Mouse (Mus musculus): Measurements from ENCODE around the gene Ppp1r15a.

Ppp1r15a gene

GRCm38 (mm10) chr7:45525809-45526473 lies at the start of gene Ppp1r15a, which contains the start of gene Plekha4:
Ppp1r15a (minus strand) TSS chr7:45526268.
Plekha4 (plus strand) TSS chr7:45526330.
- DNase-seq (ENCODE audit: low read depth, low spot score): peak; percentile 98

GRCm38 (mm10) chr7:45574472-45575379 lies 48.7 kb upstream of the Ppp1r15a start:
- DNase-seq (ENCODE audit: low read depth, low spot score): no peak

DNA sequence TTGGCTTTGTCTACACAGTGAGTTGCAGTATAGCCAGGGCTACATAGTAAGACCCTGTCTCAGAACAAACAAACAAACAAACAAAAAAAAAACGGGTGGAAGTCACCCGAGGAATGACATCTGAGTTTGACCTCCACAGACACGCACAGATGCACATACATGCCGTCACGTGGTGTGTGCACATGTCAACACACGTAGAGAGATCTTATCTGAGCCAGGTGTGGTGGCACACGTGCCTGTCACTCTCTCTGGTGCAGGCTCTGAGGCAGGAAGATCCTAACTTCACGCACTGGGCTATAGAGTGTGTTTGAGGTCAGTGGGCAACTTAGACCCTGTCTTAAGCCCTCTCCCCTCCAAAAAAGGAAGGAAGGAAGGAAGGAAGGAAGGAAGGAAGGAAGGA lies 47.9 kb upstream of the Ppp1r15a start:
- DNase-seq (ENCODE audit: low read depth, low spot score): peak; percentile 76

DNA sequence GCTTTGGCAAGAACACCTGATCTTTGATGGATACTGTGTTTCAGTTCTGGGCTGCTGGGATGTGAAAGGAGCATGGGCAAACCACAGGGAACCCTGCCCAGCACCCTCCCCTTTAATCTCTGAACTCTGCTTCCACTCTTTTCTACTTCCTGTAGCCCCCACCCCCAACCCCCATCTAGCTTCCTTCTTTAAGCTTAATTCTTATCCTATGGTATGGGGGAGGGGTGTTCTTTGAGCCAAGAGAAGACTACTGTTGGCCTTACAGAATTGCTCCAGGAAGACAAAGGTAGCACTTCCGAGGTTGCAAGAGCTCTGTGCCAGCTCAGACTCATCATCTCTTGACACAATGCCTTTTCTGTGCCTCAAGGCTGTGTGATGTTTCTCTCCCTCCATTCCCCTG lies 45.9 kb upstream of the Ppp1r15a start:
- DNase-seq (ENCODE audit: low read depth, low spot score): no peak

DNA sequence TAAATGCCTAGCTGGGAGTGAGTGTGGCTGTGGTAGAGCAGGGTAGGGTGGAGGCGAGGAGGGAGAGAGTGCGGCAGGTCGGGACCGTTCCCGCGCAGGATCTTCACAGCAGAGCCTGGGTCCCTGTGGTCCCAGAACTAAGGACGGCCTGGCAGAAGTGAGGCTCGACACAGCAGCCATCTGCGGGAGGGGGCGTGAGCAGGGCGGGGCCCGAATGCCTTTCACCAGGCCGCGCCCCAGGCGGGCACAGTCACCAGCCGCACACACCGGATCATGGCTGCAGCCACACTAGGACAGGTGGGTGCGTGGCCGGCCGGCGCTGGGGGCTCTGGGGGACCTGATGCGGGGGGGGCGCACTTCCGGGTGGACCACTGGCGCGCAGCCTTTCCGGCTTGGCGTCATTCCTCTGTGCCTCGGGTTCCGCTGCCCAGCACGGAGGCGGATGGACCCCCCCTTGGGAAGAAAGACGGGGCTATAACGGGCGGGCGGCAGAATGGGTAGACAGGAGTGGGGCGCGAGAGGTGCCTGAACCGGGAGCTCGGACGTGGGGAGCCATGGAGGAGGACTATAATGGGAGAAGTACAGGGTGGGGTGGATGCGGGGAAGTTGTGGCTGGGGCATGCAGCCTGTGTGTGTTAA lies 44.2 kb upstream of the Ppp1r15a start, which contains the start of gene Bcat2:
TSS of gene Bcat2 (plus strand) at position 51 of the 639 bp plus-strand sequence.
- peak; percentile 86 for DNase-seq (ENCODE audit: low read depth, low spot score)

GRCm38 (mm10) chr7:45568601-45569473 lies 42.8 kb upstream of the Ppp1r15a start:
- no peak for DNase-seq (ENCODE audit: low read depth, low spot score)

DNA sequence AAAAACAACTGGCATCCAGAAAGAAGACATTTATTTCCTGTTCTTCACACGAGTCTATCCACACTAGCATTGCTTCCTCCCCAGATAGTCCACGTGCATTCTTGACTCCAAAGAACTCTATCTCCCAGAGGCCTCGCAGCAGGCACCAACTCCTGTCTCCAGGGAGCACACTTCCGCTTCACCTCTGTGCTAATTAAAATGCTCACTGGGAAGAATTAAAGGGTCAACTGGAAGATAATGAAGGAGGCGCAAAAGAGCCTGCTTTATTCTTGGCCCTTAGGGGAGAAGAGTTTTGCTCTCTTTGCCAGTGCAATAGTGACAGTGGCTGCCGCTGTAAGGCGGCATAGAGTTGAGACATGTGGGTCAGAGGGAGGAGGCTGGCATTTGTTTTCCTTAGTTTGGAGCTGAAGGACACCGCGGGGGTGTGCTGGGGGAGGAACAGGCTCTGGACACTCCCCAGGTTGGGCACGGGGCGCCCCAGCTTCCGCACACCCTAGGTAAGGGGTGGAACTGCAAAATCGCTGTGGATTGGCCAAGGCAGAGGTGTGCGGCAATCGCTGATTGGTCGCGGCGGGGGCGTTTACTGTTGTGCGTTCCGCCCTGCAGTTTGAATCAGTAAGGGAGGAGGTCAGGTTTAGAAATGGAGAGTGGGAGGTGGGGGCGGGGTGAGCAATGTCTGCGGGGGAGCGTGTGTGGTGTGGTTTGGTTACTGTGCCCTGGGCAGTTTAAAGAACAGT lies 41.9 kb upstream of the Ppp1r15a start:
- peak; percentile 94 for DNase-seq (ENCODE audit: low read depth, low spot score)

DNA sequence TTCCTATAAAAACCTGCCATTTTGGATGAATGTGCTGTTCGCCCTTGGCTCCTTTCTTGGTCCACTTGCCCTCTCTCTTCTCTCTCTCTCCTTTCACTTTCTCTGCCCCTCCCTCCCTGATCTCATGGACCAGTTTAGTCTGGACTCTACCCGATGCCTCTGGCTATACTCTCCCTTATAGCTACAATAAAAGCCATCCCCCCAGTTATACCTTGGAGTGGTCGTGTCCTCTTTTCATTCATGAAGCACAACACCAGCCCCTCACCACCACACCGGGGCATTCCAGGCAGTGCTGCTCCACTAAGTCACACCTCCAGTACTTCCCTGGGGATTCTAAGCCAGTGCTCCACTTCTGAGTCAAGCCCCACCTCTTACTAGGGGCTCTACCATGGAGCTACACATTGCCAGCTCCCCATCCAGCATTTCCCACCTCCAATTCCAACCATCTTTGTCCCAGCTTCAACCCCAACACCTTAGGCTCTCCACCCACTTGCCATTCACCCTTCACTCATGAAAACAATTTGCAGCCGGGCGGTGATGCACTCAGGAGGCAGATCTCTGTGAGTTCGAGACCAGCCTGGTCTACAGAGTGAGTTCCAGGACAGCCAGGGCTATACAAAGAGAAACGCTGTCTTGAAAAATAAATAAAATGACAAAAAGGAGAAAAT lies 41.2 kb upstream of the Ppp1r15a start:
- no peak for DNase-seq (ENCODE audit: low read depth, low spot score)

DNA sequence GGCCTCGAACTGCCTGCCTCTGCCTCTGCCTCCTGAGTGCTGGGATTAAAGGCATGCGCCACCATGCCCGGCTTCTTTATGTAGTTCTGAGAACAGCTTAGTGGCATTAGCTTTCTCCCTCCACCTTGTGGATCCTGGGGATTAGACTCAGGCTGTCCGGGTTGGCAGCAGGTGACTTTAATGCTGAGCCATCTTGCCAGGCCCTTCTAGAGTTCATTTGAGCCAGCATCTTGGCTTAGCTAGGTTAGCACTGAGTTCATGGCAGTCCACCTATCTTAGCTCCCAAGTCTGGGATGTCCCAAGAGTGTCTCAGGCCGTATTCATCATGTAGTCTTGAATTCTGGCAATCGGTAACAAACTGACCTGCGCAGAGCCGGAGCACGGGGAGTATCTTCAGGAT lies 39.4 kb upstream of the Ppp1r15a start:
- DNase-seq (ENCODE audit: low read depth, low spot score): no peak

GRCm38 (mm10) chr7:45564811-45565210 lies 38.7 kb upstream of the Ppp1r15a start:
- no peak for DNase-seq (ENCODE audit: low read depth, low spot score)

DNA sequence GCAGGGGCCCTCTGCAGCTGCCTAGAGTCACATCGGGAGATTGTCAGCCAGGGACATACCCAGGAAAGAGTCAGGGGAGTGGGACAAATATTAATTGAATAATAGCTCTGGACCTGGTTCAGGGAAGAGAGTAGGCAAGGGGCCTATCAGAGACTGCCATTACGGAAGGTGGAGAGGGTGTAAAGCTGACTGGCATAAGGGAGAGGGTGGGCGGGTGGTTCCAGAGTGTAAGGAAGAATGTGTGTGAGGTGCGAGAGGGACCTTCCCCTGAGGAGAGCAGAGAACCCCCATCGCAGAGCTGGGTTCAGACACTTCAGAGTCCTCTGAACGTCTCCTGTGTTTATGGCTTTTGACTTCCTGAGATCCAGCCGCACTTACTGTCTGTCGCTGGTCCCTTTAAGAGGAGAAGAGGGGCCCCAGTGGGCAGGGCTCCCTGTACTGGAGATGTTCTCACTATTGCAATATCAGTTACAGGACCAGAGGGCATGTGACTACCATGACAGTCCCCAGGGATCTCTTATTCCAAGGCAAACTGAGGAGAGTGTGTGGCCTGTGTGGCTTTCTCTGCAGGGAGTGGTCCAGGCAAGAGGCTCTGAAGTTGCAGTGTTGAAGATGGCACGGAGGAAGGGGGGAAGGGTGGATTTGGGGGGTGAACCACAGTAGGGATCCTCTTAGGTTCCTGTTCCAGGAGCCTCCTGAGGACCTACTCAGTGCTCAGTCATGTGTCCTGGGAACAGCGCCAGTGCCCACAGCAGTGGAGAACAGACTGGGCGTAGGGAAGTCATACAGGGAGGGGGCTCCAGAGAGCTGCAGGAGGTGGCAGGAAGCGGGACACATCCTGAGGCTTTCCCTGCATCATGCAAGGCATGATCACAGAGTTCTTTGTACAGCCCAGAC lies 35.8 kb upstream of the Ppp1r15a start:
- DNase-seq (ENCODE audit: low read depth, low spot score): no peak

GRCm38 (mm10) chr7:45560843-45561623 lies 35.0 kb upstream of the Ppp1r15a start:
- peak; percentile 88 for DNase-seq (ENCODE audit: low read depth, low spot score)

DNA sequence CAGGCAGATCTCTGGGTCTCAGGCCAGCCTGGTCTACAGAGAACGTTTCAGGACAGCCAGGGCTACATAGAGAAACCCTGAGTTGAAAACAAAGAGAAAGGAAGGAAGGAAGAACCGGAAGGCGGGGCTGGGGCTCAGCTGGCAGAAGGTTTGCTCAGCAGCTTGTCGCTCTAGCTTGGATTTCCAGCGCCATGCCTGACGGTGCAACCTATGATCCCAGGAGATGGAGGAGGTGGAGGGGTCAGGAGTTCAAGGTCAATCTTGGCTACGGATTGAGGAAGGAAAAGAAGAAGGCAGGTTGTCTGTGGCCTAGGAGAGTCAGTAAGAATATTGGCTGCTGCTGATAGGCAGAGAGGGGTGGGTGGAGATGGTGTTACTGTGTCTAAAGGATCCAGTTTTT lies 34.2 kb upstream of the Ppp1r15a start:
- DNase-seq (ENCODE audit: low read depth, low spot score): peak; percentile 40

DNA sequence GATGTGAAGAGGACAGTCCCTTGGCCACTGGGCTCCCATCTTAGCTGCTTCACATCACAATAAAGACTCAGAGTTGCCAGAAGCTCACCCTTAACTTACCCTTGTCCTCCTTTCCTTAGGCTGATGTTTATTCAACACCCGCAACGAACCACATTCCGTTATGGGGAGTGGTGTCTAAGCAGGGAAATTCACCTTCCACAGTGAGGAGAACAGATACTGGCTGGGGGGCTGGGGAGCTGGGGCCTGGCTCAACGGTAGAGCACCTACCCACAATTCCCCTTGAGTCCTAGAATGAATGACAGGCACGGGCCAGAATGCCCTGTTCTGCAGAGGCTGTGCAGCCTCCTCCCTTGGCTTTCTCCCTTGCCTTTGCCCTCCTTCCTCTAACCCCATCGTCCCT lies 32.8 kb upstream of the Ppp1r15a start:
- no peak for DNase-seq (ENCODE audit: low read depth, low spot score)

DNA sequence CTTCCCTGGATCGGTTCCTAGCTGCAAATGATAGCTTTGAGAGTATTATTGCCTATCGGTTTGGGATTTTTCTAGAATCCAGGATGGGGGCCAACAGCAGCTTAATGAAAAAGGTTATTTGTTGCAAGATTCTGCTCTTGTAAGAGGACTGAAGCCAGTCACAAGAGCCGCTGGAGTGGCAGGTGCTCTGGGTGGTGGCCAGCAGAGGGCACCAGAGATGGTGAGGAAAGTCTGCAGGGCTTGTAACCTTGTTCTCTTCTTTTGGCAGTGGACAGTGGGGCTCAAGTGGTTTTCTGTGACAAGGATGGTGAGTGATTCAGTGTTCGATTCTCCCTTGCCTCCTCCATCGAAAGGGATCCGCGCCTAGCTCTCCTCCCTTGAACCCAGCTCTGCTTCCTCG lies 29.7 kb upstream of the Ppp1r15a start:
- peak; percentile 88 for DNase-seq (ENCODE audit: low read depth, low spot score)

DNA sequence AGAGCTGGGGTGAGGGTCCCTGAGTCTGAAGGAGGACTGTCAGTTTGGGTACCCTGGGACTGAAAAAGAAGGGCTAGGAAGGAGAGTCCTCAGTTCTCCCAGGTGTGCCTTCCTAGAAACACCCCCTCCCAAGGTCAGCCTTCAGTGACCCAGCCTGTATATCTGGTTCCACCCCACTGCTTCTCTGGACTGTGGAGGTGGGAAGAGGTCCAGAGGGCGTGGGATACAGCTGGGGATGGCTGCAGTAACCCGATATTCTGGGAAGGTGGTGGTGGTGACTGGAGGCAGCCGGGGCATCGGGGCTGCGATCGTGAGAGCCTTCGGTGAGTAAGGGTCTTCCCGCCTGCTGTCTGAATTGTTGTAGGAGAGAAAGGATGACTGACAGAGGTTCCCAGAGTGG lies 28.7 kb upstream of the Ppp1r15a start, which contains the start of gene Hsd17b14:
TSS of gene Hsd17b14 (plus strand) at position 150 of the 400 bp plus-strand sequence.
- DNase-seq (ENCODE audit: low read depth, low spot score): no peak

GRCm38 (mm10) chr7:45553990-45554389 lies 27.9 kb upstream of the Ppp1r15a start:
- no peak for DNase-seq (ENCODE audit: low read depth, low spot score)

DNA sequence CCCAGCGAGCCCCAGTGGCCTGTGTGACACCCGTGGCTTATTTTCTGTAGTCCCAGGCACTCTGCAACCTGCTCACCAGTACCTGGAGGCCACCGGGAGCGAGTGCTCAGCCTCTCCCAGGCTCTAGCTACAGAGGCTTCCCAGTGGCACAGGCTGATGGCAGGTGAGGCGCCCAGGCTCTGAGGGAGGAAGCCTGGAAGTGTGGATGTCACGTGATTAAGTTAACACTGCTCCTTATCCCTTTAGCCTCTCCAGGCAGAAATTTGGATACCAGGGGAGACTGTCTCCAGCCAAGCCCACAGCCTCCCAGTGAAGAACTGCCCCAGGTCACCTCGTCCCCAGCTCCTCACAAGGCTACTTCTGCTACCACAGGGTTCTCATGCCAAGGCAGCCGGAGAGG lies 27.5 kb upstream of the Ppp1r15a start:
- no peak for DNase-seq (ENCODE audit: low read depth, low spot score)
